Mouse (Mus musculus): Measurements from ENCODE around the gene Pigk. TPM values are rescaled to one million over a fixed set of nuclear protein-coding genes. Genes with fewer than 3 reads are reported as not detected.
A peak's percentile ranks its signal among the peaks of the same experiment; 100 is the strongest.

Pigk gene
- polyA plus RNA-seq, 1 experiment from 2014 or later, result 23.8 TPM

GRCm38 (mm10) chr3:152956038-152956437, 242.1 kb downstream of the Pigk start:
- ATAC-seq (no peak), DNase-seq (no peak)
- Histone ChIP-seq H3K27me3 (ENCODE audit: insufficient read depth, low read length) (no peaks in the 10 kb centered on the region), H3K27ac (ENCODE audit: low read depth) (no peak overlapping the region), H3K4me1 (ENCODE audit: insufficient read depth) (peaks cover 3% of the 10 kb centered on the region; the same call in 1 of the 2 replicates), H3K9me3 (ENCODE audit: low read length) (no peaks in the 10 kb centered on the region), H3K4me2 (ENCODE audit: low read depth, low read length) (no peak overlapping the region), H3K9ac (replicated peaks) (no peak overlapping the region), H3K36me3 (replicated peaks; ENCODE audit: insufficient read depth, low read length) (no peaks in the 10 kb centered on the region), H3K4me3 (ENCODE audit: low read depth, low read length) (no peak overlapping the region)
- 60% methylated on average over 5 of the region's 5 CpGs for WGBS (ENCODE audit: insufficient replicate concordance)
- TF ChIP-seq EP300 (IDR thresholded peaks at IDR 0.05; ENCODE audit: low read depth), result no peak
- TF ChIP-seq CTCF (IDR thresholded peaks at IDR 0.05; ENCODE audit: low read depth), result no peak

- TF ChIP-seq CTCF (IDR thresholded peaks at IDR 0.05; ENCODE audit: low read depth) (no peak), EP300 (IDR thresholded peaks at IDR 0.05; ENCODE audit: low read depth) (no peak)
- H3K27me3 ChIP-seq (ENCODE audit: insufficient read depth, low read length), result no peaks in the 10 kb centered on the region
- no peak overlapping the region for H3K4me3 ChIP-seq (ENCODE audit: low read depth, low read length)
- no peak overlapping the region for H3K9ac ChIP-seq (replicated peaks)
- no peaks in the 10 kb centered on the region for H3K36me3 ChIP-seq (replicated peaks; ENCODE audit: insufficient read depth, low read length)
- no peak overlapping the region for H3K4me2 ChIP-seq (ENCODE audit: low read depth, low read length)
- WGBS (ENCODE audit: insufficient replicate concordance), result 53% methylated on average over 4 of the region's 4 CpGs
- ATAC-seq (no peak), DNase-seq (no peak)
- no peak overlapping the region for H3K27ac ChIP-seq (ENCODE audit: low read depth)
- H3K4me1 ChIP-seq (ENCODE audit: insufficient read depth), result peaks cover 3% of the 10 kb centered on the region; the same call in 1 of the 2 replicates
- H3K9me3 ChIP-seq (ENCODE audit: low read length), result no peaks in the 10 kb centered on the region
These were observed 242.9 kb downstream of the Pigk start for GRCm38 (mm10) chr3:152956771-152957170.

GRCm38 (mm10) chr3:152958358-152959150, 244.7 kb downstream of the Pigk start:
- Histone ChIP-seq H3K27me3 (ENCODE audit: insufficient read depth, low read length) (no peaks in the 10 kb centered on the region), H3K4me3 (ENCODE audit: low read depth, low read length) (no peak overlapping the region), H3K27ac (ENCODE audit: low read depth) (no peak overlapping the region), H3K4me2 (ENCODE audit: low read depth, low read length) (no peak overlapping the region), H3K9ac (replicated peaks) (no peak overlapping the region), H3K4me1 (ENCODE audit: insufficient read depth) (no peaks in the 10 kb centered on the region), H3K9me3 (ENCODE audit: low read length) (no peaks in the 10 kb centered on the region), H3K36me3 (replicated peaks; ENCODE audit: insufficient read depth, low read length) (no peaks in the 10 kb centered on the region)
- peak; percentile 86 for TF ChIP-seq CTCF (IDR thresholded peaks at IDR 0.05; ENCODE audit: low read depth)
- no peak for TF ChIP-seq EP300 (IDR thresholded peaks at IDR 0.05; ENCODE audit: low read depth)
- DNase-seq (peak; percentile 65), ATAC-seq (no peak)
- 59% methylated on average over 11 of the region's 11 CpGs for WGBS (ENCODE audit: insufficient replicate concordance)

DNA sequence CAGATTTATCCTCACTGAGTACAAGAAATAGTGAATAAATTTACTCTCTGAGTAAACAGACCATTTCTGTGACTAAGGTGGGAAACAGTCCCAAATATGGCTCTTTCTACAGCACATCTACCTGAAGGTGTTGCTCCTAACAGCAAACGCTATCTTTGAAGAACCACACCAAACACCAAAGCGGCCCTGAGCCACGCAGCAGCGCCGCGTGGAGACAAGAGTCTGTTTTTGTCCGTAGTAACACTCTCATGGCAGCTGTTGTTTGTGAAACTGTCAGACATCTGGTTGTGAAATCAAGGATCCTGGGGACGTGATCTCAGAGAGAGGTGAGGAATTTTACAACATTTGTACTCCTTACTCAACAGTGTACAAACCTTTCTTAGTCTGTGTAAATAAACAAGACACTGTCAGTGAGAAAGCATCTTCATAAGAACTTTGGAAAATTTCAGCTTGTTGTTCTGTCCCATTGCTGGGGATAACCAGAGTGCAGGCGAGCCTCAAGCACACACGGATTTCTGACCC, 248.0 kb downstream of the Pigk start:
- no peak for TF ChIP-seq CTCF (IDR thresholded peaks at IDR 0.05; ENCODE audit: low read depth)
- TF ChIP-seq EP300 (IDR thresholded peaks at IDR 0.05; ENCODE audit: low read depth), result no peak
- Histone ChIP-seq H3K9ac (replicated peaks) (no peak overlapping the region), H3K36me3 (replicated peaks; ENCODE audit: insufficient read depth, low read length) (no peaks in the 10 kb centered on the region), H3K27me3 (ENCODE audit: insufficient read depth, low read length) (no peaks in the 10 kb centered on the region), H3K27ac (ENCODE audit: low read depth) (no peak overlapping the region), H3K4me1 (ENCODE audit: insufficient read depth) (no peaks in the 10 kb centered on the region), H3K4me2 (ENCODE audit: low read depth, low read length) (no peak overlapping the region), H3K4me3 (ENCODE audit: low read depth, low read length) (no peak overlapping the region), H3K9me3 (ENCODE audit: low read length) (no peaks in the 10 kb centered on the region)
- 70% methylated on average over 10 of the region's 10 CpGs for WGBS (ENCODE audit: insufficient replicate concordance)
- DNase-seq, result no peak
- no peak for ATAC-seq

DNA sequence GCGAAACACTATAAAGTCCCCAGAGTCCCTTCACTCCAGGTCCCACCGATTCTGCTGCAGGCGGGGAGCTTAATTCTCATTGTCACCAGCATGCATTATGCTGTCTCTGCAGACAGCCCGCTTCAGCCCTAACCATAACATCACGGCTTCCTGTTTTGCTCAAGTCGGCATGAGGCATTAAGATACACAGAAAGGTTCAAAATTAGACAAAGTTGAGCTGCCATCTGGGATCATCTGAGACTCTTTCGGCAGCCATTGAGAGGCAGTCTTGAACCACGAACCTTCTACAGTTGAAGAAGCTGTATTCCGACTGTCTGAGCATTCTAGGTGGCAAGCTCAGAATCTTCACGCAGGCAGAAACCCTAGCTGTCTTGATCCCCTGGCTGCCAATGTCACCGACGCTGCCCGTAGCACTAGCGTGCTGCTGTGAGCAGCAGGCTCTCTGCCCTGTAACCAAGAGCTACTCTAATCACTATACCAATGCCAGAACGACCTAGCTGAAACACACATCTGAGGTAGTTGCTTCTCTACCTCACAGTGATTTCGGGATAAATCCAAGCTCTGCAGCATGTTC, 256.0 kb downstream of the Pigk start:
- Histone ChIP-seq H3K27me3 (ENCODE audit: insufficient read depth, low read length) (no peaks in the 10 kb centered on the region), H3K4me1 (ENCODE audit: insufficient read depth) (no peaks in the 10 kb centered on the region), H3K27ac (ENCODE audit: low read depth) (no peak overlapping the region), H3K4me2 (ENCODE audit: low read depth, low read length) (no peak overlapping the region), H3K4me3 (ENCODE audit: low read depth, low read length) (no peak overlapping the region), H3K9ac (replicated peaks) (no peak overlapping the region), H3K36me3 (replicated peaks; ENCODE audit: insufficient read depth, low read length) (no peaks in the 10 kb centered on the region), H3K9me3 (ENCODE audit: low read length) (no peaks in the 10 kb centered on the region)
- TF ChIP-seq CTCF (IDR thresholded peaks at IDR 0.05; ENCODE audit: low read depth) (no peak), EP300 (IDR thresholded peaks at IDR 0.05; ENCODE audit: low read depth) (no peak)
- DNase-seq (no peak), ATAC-seq (no peak)
- 37% methylated on average over 16 of the region's 16 CpGs for WGBS (ENCODE audit: insufficient replicate concordance)

- Histone ChIP-seq H3K36me3 (replicated peaks; ENCODE audit: insufficient read depth, low read length) (no peaks in the 10 kb centered on the region), H3K27me3 (ENCODE audit: insufficient read depth, low read length) (no peaks in the 10 kb centered on the region), H3K9me3 (ENCODE audit: low read length) (no peaks in the 10 kb centered on the region), H3K27ac (ENCODE audit: low read depth) (no peak overlapping the region), H3K9ac (replicated peaks) (no peak overlapping the region), H3K4me2 (ENCODE audit: low read depth, low read length) (no peak overlapping the region), H3K4me3 (ENCODE audit: low read depth, low read length) (no peak overlapping the region), H3K4me1 (ENCODE audit: insufficient read depth) (no peaks in the 10 kb centered on the region)
- no peak for ATAC-seq
- DNase-seq, result no peak
- WGBS (ENCODE audit: insufficient replicate concordance), result 70% methylated on average over 4 of the region's 4 CpGs
- no peak for TF ChIP-seq EP300 (IDR thresholded peaks at IDR 0.05; ENCODE audit: low read depth)
- TF ChIP-seq CTCF (IDR thresholded peaks at IDR 0.05; ENCODE audit: low read depth), result no peak
These were observed 257.5 kb downstream of the Pigk start for GRCm38 (mm10) chr3:152971373-152971772.
